Mouse (Mus musculus): ENCODE results near the gene Kctd20. TPM values are rescaled to one million over a fixed set of nuclear protein-coding genes. Genes with fewer than 3 reads are reported as not detected.
A peak's percentile ranks its signal among the peaks of the same experiment; 100 is the strongest.

Kctd20 gene
- 73.1 and 75.8 TPM in 2 replicates for polyA plus RNA-seq (2012; rRNA removed)

DNA sequence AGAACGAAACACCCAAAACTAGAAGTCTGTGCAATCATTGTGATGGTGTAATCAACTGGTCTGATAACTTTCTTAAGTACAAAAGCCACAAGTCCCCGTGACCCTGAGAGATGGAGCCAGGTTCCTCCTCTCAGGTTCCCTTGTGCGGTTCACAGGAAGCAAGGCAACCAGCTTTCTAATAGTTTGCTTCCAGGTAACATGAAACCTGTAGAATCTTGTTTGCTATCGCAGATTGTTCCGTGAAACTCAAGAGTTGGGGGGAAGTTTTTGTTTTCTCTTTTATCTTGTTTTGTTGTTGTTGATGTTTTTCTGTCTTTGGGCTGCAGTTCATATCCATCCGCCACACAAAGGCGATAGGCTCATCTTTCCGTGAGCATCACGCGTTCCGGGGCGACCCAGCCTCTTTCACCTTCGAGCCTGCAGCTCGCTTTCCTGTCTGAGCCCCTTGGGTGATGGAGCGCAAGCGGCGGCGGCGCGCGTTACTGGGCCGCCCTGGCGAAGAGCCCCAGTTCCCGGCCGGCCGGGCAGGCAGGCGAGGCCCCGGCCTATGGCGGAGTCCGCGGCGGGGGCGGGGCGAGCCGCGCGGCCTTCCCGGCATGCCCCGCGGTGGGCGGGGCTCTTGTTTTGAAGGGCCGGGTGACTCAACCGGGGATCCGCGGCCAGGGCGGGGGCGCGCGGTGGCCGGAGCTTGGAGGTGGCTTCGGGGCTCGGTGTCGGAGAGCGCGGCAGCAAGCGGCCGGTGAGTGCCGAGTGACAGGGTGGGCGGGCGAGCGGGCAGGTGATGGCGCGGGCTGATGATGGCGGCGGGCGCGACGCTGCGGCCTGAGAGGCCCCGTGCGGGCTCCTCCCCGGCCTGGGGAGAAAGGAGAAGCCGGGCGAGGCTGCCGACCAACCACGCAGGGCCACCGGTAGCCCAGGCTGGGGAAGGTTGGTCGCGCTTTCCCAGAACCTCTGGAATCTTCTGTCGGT, at the start of gene Kctd20:
Gene Kctd20 (plus strand): TSS at position 120 of the 969 bp plus-strand sequence.
- peak; percentile 96 for DNase-seq (ENCODE audit: low read depth)
- TF ChIP-seq CTCF (IDR thresholded peaks at IDR 0.05; ENCODE audit: borderline replicate concordance, extremely low read depth, insufficient read depth, insufficient read length): no peak
- TF ChIP-seq POLR2A (IDR thresholded peaks at IDR 0.05; ENCODE audit: borderline replicate concordance, extremely low read depth, insufficient read depth, insufficient read length, poor library complexity, severe bottlenecking): peak; percentile 100

DNA sequence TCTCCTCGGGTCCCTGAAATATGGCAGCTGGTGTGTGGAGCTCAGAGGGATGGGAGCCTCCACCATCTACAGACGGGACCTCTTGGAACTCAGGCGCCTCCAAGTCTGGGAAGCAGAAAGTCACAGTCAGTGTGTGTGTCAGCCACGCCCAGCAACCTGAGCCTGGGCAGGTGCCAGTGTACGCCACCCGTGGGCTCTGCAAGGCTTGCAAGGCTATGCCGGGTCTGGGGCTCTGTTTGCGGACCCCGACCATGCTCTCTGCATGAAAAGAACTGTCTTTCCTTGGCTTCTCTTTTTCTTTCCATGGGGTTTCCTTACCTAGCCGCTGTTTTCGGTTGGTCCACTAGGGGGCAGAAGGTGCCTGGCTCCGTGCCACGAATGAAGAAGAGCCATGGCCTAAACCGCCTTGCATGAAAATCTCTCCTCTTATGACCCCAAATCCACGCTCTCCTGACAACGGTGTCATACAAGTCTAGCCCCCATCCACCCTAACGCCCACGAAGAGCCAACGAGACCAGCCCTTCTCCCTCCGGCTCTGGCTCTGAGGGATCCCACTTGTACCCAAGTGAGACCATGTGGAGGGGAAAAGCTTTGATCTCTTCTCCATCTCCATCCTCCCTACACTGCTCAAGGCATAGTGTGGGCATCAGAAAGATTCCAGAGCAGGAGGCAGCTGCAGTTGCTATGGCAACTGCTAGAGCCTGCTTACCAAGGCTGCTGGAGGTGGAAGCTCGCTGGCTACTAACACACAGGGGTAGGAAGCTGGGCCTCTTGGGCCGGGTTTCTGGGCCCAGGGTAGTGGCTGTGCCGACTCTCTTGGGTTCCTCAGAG, 47.0 kb upstream of the Kctd20 start:
- TF ChIP-seq CTCF (IDR thresholded peaks at IDR 0.05; ENCODE audit: borderline replicate concordance, extremely low read depth, insufficient read depth, insufficient read length) (peak; percentile 89), POLR2A (IDR thresholded peaks at IDR 0.05; ENCODE audit: borderline replicate concordance, extremely low read depth, insufficient read depth, insufficient read length, poor library complexity, severe bottlenecking) (no peak)
- peak; percentile 90 for DNase-seq (ENCODE audit: low read depth)

DNA sequence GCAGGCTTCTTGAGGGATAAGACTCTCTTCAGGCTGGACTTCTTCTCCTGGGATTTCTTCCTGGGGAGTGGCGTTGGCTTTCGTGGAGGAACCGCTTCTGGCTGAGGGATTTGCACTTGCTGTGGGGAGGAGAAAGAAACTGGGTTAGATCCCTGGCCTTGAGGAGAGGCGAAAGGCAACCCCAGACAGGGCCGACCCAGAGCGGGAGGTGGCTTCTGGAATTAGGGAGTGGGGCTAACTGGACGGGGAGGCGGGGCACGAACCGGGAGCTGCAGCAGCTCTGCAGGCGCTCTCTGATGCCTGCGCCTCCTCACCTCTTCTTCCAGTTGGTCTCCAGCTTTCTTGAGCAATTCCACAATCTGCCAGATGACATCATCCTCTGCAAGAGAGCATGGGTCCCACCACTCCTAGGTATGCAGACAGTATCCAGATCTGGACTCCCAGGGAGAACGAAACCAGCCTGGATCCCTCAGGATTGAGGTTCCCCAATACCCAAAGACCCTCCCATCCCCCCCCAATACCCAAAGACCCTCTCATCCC, 46.3 kb upstream of the Kctd20 start:
- peak; percentile 12 for DNase-seq (ENCODE audit: low read depth)
- no peak for TF ChIP-seq CTCF (IDR thresholded peaks at IDR 0.05; ENCODE audit: borderline replicate concordance, extremely low read depth, insufficient read depth, insufficient read length)
- no peak for TF ChIP-seq POLR2A (IDR thresholded peaks at IDR 0.05; ENCODE audit: borderline replicate concordance, extremely low read depth, insufficient read depth, insufficient read length, poor library complexity, severe bottlenecking)

DNA sequence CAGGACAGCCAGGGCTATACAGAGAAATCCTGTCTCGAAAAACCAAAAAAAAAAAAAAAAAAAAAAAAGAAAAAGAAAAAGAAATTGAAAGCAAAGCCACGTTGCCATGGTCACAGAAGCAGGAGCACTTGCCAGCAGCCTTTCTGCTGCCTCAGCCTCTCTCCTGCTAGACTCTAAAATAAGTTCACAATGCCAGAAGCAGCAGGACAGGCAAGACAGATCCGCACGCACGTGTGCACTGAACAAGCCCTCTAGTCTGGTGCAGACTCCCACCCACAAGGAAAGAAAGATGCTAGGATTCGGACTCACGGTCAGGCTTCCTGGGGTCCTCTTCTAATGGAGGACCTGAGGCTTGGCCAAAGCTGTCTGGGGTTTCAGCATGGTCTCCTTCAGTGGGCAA, 43.8 kb upstream of the Kctd20 start:
- peak; percentile 63 for DNase-seq (ENCODE audit: low read depth)
- TF ChIP-seq CTCF (IDR thresholded peaks at IDR 0.05; ENCODE audit: borderline replicate concordance, extremely low read depth, insufficient read depth, insufficient read length): no peak
- TF ChIP-seq POLR2A (IDR thresholded peaks at IDR 0.05; ENCODE audit: borderline replicate concordance, extremely low read depth, insufficient read depth, insufficient read length, poor library complexity, severe bottlenecking): no peak

DNA sequence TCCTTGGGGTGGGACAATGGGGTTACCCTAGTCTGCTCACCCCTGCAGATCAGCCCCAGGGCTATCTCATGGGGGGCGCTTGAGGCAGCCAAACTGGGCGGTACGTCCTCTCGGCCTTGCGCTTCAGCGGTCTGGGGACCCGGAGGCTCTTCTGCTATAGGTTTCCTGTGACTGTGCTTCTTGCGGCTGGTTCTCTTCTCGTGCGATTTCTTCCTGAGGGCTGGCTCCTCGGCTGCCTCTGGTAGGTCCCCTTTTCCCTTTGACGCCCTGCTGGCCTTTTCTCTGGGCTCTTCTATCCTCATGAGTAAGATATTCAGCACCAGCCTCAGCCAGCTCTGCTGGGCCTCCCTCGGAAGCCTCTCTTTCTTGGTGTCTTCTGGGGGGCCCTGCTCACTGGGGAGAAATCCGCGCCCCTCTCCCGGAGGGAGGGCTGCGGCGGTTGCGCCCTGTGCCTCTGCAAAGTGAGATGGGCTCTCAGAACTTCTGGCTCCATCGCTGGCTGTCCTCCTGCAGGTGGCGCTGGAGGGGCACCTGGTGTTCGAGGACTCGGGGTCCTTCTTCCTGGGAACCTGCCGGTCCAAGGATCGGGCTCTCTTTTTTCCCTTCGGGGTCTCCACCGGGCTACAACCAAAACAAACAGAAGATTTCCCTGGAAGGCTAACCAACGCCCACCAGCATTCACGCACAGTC, 42.4 kb upstream of the Kctd20 start:
- DNase-seq (ENCODE audit: low read depth): peak; percentile 51
- TF ChIP-seq CTCF (IDR thresholded peaks at IDR 0.05; ENCODE audit: borderline replicate concordance, extremely low read depth, insufficient read depth, insufficient read length) (peak; percentile 61), POLR2A (IDR thresholded peaks at IDR 0.05; ENCODE audit: borderline replicate concordance, extremely low read depth, insufficient read depth, insufficient read length, poor library complexity, severe bottlenecking) (no peak)

DNA sequence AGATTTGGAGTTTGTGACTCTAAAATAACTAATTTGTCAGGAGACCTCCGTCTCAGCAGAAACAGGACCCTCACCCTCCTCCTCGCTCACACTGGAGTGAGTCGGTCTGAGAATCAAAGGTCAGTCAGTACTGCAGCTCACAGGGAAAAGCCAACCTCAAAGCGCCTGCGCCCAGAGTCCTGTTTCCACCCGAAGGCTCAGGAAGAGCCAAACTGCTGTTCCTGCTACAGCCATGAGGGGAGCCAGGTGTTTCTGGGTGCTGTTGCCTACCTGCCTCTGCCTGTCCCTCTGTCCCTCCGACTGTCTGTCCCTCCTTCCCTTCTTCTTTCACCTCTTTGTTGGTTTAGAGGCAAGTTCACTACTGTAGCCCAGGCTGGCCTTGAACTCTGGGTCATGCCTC, 41.6 kb upstream of the Kctd20 start:
- TF ChIP-seq POLR2A (IDR thresholded peaks at IDR 0.05; ENCODE audit: borderline replicate concordance, extremely low read depth, insufficient read depth, insufficient read length, poor library complexity, severe bottlenecking) (no peak), CTCF (IDR thresholded peaks at IDR 0.05; ENCODE audit: borderline replicate concordance, extremely low read depth, insufficient read depth, insufficient read length) (no peak; the same call in 1 of the 2 replicates)
- DNase-seq (ENCODE audit: low read depth): no peak

DNA sequence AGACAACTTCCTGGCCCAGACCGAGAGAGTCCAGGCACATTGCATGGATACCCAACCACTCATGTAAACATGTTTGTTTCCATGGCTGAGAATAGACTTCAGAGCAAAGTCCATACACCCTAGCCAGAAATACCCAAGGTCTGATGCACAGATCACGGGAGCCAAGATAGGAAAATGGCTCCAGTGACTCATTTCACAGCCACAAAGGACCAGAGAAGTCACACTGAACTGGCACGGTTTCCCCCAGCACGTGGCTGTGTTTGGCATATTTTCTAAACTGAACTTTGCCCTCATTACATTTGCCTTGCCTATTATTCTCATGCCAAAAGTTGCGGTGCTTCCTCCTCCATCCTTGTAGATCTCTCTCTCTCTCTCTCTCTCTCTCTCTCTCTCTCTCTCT, 38.5 kb upstream of the Kctd20 start:
- no peak for DNase-seq (ENCODE audit: low read depth)
- no peak for TF ChIP-seq CTCF (IDR thresholded peaks at IDR 0.05; ENCODE audit: borderline replicate concordance, extremely low read depth, insufficient read depth, insufficient read length)

DNA sequence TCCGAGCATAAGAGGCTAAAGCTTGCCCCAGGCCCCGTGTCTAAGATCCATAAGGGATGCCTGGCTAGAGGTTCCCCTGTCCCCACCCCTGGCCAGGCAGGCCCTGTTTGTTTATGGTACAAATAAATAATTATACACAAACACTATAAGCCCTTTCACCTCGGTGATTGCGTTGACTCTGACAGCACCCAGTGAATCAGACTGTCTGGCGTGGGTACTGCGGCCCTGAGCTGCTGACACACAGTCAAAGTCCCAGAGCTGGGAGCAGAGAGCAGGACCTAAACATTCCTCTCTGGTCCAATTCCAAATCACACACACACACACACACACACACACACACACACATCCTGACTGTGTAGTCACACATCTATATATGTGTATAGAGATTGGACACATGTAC, 37.8 kb upstream of the Kctd20 start:
- TF ChIP-seq CTCF (IDR thresholded peaks at IDR 0.05; ENCODE audit: borderline replicate concordance, extremely low read depth, insufficient read depth, insufficient read length): no peak
- TF ChIP-seq POLR2A (IDR thresholded peaks at IDR 0.05; ENCODE audit: borderline replicate concordance, extremely low read depth, insufficient read depth, insufficient read length, poor library complexity, severe bottlenecking): no peak
- no peak for DNase-seq (ENCODE audit: low read depth)

DNA sequence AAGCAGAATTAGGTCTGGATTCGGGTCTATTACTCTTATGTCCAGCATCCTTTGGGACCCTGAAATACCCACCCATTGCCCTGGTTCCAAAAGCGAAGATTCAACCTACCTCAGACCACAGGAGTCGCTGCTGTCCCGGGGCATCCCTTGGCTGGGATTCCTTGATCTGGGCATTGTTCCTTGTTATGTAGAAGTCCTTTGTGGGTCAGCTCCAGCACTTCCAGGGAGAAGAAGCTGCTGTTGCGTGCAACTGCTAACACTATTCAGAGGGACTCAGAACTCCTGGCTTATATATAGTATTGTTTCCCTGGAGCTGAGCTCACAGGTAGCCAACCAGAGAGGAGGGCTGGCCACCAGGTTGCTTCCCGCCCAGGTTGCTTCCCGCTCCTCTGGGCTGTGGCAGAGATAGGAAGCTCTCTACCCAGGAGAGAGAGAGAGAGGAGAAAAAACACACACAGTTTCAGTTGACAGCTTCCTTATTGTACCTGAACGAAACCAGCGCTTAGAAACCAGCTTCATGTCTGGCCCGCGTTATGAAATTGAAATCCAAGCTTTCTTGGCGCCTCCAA, 36.6 kb upstream of the Kctd20 start, which contains the start of gene 4930539E08Rik:
Gene 4930539E08Rik (minus strand): TSS at position 265 of the 569 bp plus-strand sequence.
- no peak for DNase-seq (ENCODE audit: low read depth)
- TF ChIP-seq CTCF (IDR thresholded peaks at IDR 0.05; ENCODE audit: borderline replicate concordance, extremely low read depth, insufficient read depth, insufficient read length) (no peak), POLR2A (IDR thresholded peaks at IDR 0.05; ENCODE audit: borderline replicate concordance, extremely low read depth, insufficient read depth, insufficient read length, poor library complexity, severe bottlenecking) (no peak)

DNA sequence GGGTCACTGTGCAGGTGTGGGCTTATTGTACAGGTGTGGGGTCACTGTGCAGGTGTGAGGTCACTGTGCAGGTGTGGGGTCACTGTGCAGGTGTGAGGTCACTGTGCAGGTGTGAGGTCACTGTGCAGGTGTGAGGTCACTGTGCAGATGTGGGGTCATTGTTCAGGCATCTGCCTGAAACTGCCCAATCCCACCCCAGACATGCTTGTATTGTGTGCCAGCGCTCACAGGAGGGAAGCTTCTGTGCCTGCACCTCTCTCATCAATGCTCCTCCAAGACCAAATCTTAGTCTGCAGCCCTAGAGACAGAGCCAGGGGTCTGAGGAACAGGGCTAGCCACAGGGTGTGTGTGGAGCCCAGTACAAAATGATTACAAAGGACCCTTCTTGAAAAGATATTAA, 35.2 kb upstream of the Kctd20 start:
- DNase-seq (ENCODE audit: low read depth): no peak
- TF ChIP-seq CTCF (IDR thresholded peaks at IDR 0.05; ENCODE audit: borderline replicate concordance, extremely low read depth, insufficient read depth, insufficient read length) (no peak), POLR2A (IDR thresholded peaks at IDR 0.05; ENCODE audit: borderline replicate concordance, extremely low read depth, insufficient read depth, insufficient read length, poor library complexity, severe bottlenecking) (no peak)

All from brain, embryonic 14.5 days (tissue).